Mouse (Mus musculus) thymus, postnatal 4 days (tissue): ENCODE measurements at regions not wholly inside any gene's neighbourhood (a gene's known extent, or its start where the extent isn't known, plus 50 kb on each side); places are given as distances from the start of the nearest gene placed in this dataset.

Experiments
- DNase-seq: peaks from one replicate; pipeline ENCODE4 v3.0.0; 2021

DNA sequence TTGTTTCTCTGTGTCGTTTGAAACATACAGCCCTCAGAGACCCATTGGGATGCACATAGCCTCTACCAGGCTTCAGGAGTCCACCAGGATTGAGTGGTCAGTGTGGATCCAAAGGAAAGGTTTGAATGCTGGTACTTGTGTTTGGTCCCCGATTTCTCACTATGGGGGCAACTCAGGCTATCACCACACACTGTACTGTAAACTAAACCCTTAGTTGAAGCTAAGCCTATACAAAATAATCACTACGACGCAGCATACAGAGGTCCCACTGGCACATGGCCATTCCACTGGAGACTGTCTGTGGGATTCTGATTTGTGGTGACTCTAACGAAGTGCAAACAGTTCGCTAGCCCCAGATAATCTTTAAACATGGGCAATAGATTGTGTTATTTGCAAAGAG, 91.5 kb upstream of the Gm5148 start:
- no peak for DNase-seq

DNA sequence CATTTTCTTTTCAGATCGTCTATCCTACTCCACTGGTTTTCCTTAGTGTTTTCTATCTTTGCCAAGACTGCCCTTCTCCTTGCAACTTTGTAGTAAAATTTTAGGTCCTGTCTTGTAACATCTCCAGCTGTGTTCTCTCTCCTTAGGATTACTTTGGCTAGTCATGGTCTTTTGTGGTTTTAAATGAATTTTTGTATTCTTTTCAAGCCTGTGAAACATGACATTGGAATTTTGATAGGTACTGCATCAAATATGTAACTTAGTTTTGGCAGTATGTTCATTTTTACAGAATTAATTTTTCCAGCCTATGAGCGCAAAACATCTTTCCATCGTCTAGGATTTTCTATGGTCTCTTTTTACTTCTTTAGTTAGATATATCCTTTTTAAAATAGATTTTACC, 88.6 kb upstream of the Gm5148 start:
- DNase-seq, result no peak

DNA sequence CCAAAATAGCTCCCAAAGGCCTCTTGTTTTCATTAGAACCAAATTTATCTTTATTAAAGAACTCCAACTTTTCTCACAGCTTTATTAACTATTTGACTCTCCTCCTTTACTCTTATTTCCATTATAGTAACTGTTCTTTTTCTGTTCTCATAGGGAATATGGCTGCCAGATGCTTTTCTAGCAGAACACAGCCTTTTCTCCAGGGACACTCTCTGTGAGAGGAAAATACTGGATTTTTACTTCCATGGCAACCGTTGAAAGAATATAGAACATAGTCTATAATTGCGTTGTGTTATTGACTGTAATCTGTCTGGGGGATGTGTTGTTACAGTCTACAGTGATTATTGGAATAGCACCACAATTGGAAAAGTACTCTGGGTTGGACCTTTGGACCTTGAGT, 87.1 kb upstream of the Gm5148 start:
- DNase-seq, result no peak

DNA sequence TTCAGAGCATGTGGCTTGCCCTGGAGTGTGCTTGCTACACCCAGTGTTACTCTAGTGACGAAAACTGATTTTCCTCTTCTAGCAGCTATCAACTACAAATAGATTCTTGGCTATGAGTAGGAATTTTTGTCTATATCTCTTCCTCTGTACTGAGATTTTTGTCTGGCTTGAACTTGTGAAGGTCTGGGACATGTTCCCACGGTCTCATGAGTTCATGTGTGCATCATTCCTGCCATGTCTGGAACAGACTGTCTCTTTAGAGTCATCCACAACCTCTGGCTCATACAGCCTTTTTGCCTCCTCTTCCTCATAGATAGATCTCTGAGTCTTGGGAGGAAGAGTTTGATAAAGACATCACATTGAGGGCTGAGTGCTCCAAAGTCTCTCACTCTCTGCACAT, 86.5 kb upstream of the Gm5148 start:
- DNase-seq, result no peak

DNA sequence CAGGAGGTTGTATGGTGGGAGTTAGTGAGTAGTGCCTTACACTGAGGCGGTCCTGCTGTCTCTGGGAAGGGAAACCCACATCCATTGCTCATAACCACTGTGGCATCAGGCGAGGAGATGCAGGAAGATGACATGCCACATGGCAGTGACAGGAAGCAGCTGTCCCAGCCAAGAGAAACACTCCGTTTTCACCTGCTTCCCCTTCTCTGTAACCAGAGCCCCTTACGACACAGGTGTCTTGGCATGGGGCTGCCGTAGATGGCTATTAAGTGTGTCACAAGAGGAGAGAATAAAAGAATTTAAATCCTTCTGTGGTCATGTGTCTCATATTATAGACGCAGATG, 81.5 kb upstream of the Gm5148 start:
- peak; percentile 71 for DNase-seq

DNA sequence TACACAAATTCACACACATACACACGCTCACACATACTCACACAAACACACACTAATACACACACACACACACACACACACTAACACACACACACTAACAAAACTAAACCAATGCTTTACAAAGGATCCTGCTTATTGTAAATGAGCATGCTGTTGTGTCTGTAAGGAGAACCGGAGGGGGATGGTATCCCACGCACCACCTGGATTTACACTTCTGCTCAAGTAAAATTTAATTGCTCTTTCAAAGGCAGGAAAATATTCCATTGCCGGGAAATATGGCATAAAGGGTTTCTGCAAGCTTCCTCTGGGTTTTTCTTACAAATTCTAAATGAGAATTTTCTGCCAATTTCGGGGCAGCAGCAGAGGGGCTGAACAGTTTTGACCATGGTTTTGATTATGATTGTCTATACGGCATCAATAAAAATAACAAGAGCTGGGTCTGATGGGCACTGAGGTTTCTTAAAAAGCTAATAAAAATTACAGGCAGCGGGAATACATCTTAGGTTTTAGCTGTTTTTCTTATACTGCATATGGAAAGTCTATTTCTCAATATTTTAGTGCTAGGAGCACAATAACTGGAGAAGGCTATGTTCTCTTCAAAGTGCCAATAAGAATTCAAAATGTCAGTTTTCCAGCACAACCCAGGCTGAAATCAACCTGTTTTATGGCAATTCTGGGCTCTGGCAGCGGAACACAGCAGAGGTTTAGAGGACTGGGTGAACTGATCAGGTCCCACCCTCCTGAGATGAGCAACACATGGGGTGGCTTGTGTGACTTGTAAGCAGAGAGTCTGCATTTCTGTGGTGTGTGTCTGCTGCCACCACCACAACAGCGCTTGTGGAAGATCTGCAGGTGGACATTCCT, 80.9 kb upstream of the Gm5148 start:
- peak; percentile 24 for DNase-seq

DNA sequence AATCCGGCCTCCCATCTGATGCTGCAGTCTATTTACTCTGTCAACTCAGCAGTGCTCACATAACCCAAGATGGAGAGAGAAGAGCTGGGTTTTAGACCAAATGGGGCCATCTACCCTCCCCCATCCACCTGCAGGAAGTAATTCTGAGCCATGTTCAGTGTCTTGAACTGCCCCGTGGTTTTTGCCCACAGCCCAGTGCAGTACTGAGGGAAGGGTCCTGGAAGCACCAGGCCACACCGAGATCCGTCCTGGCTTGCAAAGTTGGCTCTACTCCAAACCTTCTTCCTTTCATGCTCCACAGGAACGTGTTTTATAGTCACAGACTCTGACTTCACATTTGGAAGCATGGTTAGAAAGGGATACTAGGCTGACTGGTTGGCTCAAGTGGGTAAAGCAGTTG, 80.0 kb upstream of the Gm5148 start:
- DNase-seq, result peak; percentile 66

DNA sequence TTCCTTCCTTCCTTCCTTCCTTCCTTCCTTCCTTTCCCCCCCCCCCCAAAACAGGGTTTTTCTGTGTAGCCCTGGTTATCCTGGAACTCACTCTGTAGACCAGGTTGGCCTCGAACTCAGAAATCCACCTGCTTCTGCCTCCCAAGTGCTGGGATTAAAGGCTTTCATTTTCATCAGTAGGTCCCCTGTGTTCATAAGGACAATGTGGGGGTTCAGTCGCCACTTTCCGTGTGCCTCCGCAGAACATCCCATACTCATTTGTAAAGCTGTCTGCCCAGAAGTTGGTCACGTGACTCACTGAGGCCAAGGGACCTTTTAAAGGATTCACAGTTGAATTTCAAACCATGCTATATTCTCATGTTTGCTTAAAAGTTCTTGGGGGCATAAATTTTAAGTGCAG, 79.5 kb upstream of the Gm5148 start:
- peak; percentile 24 for DNase-seq

DNA sequence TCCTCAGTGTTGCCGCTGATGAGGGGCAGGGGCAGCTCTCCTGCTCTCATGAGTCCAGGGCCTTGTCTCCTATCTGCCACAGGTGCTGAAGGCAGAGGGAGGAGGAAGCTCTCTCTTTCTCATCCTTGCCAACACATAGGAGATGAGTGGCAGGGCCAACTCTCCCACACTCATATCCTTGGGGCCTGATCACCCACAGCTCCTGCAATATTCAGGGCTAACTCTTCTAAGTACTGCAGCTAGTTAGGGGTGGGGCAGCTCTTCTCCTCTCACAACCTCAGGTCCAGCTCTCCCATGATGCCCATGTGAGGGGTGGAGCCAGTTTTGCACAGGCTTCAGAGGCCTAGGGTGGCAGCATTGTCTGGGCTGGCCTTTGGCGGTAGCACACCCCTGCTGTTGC, 77.3 kb upstream of the Gm5148 start:
- no peak for DNase-seq

DNA sequence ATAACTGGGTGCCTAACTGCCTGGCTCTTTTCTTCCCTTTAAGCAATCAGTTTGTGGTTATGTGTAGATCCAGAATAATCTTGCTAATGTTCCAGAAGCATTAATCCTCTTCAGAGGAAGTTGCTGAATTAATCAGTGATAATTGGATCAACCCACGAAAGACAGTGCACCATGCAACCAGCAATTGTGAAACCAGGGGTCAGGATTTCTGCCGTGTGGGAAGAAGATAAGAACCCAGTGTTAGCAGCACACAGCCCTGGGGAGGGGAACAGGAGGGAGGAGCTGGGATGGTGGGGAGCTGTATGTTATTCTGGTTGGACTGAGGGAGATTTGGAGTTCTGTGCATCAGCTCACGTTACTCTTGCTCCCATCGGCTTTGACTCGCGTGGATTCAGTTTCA, 75.5 kb upstream of the Gm5148 start:
- DNase-seq, result no peak

DNA sequence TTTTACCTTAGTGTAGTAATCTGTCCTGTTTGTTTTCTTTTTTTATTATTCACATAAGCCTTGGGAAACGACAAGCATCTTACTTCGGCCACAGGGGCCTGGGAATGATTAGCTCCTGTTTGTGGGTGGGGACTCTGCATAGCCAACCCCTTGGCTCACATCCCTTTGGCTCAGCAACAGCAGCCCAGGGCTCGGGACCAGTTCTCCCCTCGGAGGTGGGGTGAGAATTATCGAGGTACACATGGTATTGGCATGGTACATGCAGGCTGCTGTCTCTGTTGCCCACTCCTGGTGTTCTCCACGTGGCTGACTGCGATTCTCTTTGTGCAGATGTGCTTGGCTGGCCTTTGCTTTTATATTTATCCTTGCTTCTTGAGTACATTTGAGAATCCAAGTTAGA, 65.4 kb upstream of the Gm5148 start:
- DNase-seq, result no peak

DNA sequence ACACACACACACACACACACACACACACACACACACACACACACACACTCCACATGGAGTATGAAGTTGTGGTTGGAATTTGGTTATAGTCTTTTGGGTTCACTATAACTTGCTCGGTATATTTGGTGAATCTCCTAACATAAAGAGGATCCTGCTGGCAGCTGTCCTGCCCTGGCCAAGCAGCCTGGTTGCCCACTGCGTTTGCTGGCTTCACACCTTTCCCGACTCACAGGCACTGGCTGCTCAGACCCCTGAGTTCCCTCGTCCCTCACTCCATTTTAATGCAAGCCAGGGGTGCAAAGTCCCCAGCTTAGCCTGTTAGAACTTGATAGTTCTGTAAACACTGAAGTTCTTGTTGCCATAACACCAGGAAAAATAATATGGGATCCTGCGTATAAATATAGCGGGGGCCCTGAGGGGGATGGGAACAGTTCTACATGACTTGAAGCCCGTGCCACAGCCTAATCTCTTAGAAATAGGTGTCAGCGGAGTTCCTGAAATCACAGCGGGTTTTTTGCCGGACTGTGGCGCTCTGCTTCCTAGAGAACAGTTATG, 64.9 kb upstream of the Gm5148 start:
- no peak for DNase-seq

DNA sequence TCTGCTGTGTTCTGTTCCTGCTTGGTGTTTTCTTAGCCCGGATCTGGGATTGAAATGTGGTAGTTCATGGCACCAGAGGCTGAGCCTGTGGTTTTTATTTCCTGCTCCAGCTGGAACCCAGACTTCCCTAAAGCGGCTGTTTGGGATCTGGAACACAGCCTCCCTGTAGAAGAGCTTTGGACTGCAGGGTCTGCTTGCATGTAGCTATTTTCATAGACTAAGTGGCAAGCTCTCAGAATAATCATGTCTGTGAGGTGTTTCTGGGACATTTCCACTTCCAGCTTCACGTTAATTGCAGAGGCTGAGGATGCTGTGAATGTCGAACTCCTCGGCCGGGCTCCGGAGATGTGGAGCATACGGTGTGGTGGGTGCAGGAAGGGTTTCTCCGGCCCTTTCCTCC, 64.1 kb upstream of the Gm5148 start:
- no peak for DNase-seq

DNA sequence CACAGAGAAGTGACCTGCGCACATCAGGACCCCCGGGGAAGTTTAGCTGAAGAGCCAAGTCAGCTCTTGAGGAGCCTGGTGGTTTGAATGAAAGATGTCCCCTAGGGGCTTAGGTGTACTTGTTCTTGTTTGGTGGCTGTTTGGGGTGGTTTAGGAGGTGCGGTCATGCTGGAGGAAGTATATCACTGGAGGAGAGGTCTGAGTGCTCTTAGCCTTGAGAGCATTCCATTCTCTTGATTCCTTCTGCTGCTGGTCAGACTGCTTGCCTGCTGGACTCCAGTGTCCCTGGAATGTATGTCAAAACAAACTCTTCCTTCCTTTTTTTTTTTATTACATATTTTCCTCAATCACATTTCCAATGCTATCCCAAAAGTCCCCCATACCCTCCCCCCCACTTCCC, 62.5 kb upstream of the Gm5148 start:
- DNase-seq, result no peak

DNA sequence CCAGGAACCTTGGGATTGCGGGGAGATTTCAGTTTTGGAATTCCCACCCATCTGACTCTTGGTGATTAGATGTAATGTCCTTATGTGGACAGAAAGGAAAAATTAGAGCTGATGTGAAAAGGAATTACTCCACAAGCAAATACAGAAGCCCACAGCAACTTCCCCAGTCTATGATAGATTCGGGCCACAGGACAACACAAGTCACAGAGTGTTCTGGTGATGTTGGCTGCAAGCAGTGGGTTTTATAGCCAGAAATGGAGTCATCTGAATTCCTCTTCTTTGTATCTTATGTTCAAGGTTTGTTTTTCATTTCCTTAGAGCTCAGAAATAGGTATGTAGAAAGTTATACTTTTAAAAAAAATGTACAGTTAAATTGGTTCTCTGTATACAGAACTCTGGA, 56.8 kb upstream of the Gm5148 start:
- DNase-seq, result no peak

DNA sequence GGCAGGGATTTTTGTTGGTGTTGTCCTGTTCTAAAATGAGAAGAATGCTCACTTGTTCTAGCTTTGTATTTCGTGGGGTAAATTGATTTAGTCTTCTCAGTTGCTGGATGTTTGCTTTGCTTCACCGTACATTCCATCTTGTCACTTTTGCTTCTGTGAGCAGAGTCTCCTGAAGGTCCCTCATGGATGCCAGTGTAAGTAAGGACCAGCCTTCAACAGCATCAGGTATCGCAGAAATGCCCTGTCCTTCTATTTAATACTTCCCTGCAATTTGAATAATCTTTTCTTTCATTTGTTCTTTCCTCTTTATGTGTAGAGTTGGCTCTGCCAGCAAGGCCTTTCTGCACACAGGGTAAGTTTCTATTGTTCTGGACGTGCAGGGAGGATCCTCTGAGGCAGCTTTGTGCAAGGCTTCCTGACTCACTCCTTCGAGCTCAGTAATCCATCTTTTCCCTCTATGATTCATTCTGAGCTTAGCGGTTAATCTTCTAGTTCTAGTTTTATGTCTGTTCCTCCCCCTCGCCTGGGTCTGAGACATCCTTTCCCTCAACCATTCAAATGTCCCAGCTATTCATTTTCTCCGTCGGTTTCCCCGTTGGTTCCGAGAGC, 55.7 kb upstream of the Gm5148 start:
- no peak for DNase-seq

DNA sequence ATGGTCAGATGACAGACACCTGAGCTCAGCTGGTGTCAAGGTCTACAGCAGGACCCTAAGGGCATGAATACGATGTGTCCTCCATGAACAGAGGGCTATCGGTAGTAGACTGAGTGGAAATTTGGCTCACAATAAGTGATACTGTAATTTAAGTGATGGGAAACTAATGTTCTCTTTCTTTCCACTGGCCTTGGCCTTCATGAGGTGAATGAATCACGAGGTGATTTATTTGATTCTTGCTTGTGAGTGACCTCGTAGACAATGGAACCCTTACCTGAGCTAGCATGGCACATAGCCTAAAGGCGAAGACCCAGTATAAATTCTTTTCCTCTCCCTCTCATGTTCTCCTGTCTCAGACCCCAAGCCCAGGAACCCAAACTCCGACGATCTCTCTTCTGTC, 54.1 kb upstream of the Gm5148 start:
- no peak for DNase-seq

DNA sequence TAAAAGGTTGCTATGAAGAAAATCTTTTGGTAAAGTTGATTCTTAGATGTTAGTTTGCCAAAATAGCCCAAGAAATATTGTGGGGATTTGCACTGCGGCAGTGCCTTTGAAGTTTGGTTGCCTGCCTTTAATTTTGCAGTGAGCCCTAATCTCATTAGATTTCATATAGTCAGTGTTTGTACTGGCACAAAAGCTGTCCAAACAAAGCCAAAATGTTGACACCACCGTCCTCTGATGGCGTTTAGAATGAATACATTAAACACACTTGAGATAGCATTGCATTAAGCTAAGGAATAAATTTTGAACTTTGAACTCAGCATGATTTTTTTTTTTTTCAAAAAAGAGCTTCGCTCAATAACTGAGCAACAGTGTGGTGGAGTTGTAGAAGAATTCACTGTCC, 51.9 kb upstream of the Gm5148 start:
- DNase-seq, result no peak
